18 mouse cellular contexts compared by ENCODE assay signal in genomic region chr11:20037739-20038138, GRCm38 (mm10).
DNase-seq lines count a peak whose midpoint lies in the region; ATAC-seq lines count a peak whose summit lies in the region.
"Had no signal": no experiment of that assay in that cellular context is flagged by ENCODE, and none has a peak within 500 bp of the region (broad histone marks: within the 10 kb centered on the region; RNA-seq: fewer than 3 reads in every experiment).

No protein-coding gene starts in this region.

- peak; percentile 44; the same call in 1 of the 2 replicates for ATAC-seq in intestine, embryonic 14.5 days (replicated peaks; ENCODE audit: low FRiP score, low TSS enrichment, low read depth)
- ATAC-seq in intestine, embryonic 16.5 days = no peak
- 0 out of 2 replicates have a peak, but pooled peaks have one; percentile 15 for ATAC-seq in midbrain, embryonic 15.5 days (replicated peaks)
- ATAC-seq in neural tube, embryonic 14.5 days (ENCODE audit: low read depth) = peak; percentile 7; the same call in 1 of the 2 replicates
- ATAC-seq: activated CD4-positive, CD25-positive, alpha-beta regulatory T cell, adult 4 months; forebrain, embryonic 14.5 days; intestine, postnatal 0 days; lung, postnatal 0 days had no signal

- no peak overlapping the region for H3K4me3 ChIP-seq in intestine, embryonic 14.5 days (ENCODE audit: low read depth, low read length)
- H3K4me3 ChIP-seq in intestine, embryonic 16.5 days (ENCODE audit: low read length) = no peak overlapping the region
- no peak overlapping the region for H3K4me3 ChIP-seq in midbrain, embryonic 15.5 days
- H3K4me3 ChIP-seq in midbrain, embryonic 10.5 days = no peak overlapping the region
- H3K4me3 ChIP-seq in neural tube, embryonic 14.5 days (ENCODE audit: low read depth, low read length) = no peak overlapping the region
- H3K4me3 ChIP-seq: embryonic facial prominence, embryonic 15.5 days had no signal

- 86% methylated on average over 4 of the region's 4 CpGs for WGBS in intestine, embryonic 14.5 days
- whole genome bisulfite sequencing in intestine, embryonic 16.5 days = 81% methylated on average over 4 of the region's 4 CpGs
- WGBS in midbrain, embryonic 15.5 days = 84% methylated on average over 4 of the region's 4 CpGs
- WGBS in midbrain, embryonic 10.5 days = 84% methylated on average over 4 of the region's 4 CpGs
- WGBS in neural tube, embryonic 14.5 days = 87% methylated on average over 4 of the region's 4 CpGs

- no peak overlapping the region for H3K4me2 ChIP-seq in intestine, embryonic 14.5 days (ENCODE audit: low read length)
- no peak overlapping the region for H3K4me2 ChIP-seq in intestine, embryonic 16.5 days (ENCODE audit: low read depth, low read length)
- H3K4me2 ChIP-seq in midbrain, embryonic 15.5 days = no peak overlapping the region
- no peak overlapping the region for H3K4me2 ChIP-seq in neural tube, embryonic 14.5 days (ENCODE audit: low read depth, low read length)
- H3K4me2 ChIP-seq: embryonic facial prominence, embryonic 15.5 days; liver, embryonic 11.5 days had no signal

- H3K36me3 ChIP-seq in intestine, embryonic 14.5 days (ENCODE audit: control insufficient read depth, insufficient read depth, low read length) = no peaks in the 10 kb centered on the region
- H3K36me3 ChIP-seq in intestine, embryonic 16.5 days (ENCODE audit: control insufficient read depth, insufficient read depth, low read length) = no peaks in the 10 kb centered on the region
- no peaks in the 10 kb centered on the region for H3K36me3 ChIP-seq in midbrain, embryonic 15.5 days (replicated peaks)
- no peaks in the 10 kb centered on the region for H3K36me3 ChIP-seq in midbrain, embryonic 10.5 days
- no peaks in the 10 kb centered on the region for H3K36me3 ChIP-seq in neural tube, embryonic 14.5 days (ENCODE audit: control insufficient read depth, insufficient read depth, low read length)
- H3K36me3 ChIP-seq: embryonic facial prominence, embryonic 15.5 days had no signal

- DNase-seq in intestine, embryonic 14.5 days (ENCODE audit: low spot score) = no peak
- no peak for DNase-seq in midbrain, embryonic 10.5 days (ENCODE audit: low spot score)
- peak; percentile 32 for DNase-seq in NIH3T3 (ENCODE audit: low read depth)
- no peak for DNase-seq in ovary, postnatal 14 days (ENCODE audit: low spot score)
- no peak for DNase-seq in layer of hippocampus, adult 9-10 months (ENCODE audit: low spot score)
- DNase-seq: adrenal gland, postnatal 36 days; heart, adult 18-20 months; kidney, postnatal 14 days; left cerebral cortex, postnatal 4 days had no signal

- H3K27ac ChIP-seq in intestine, embryonic 14.5 days (ENCODE audit: low read depth) = no peak overlapping the region
- H3K27ac ChIP-seq in intestine, embryonic 16.5 days (ENCODE audit: low read length) = no peak overlapping the region
- no peak overlapping the region for H3K27ac ChIP-seq in midbrain, embryonic 15.5 days
- H3K27ac ChIP-seq in midbrain, embryonic 10.5 days (replicated peaks) = no peak overlapping the region
- no peak overlapping the region for H3K27ac ChIP-seq in neural tube, embryonic 14.5 days (ENCODE audit: low read depth, low read length)
- H3K27ac ChIP-seq: embryonic facial prominence, embryonic 15.5 days had no signal

- peaks cover 9% of the 10 kb centered on the region; the same call in 1 of the 2 replicates for H3K4me1 ChIP-seq in intestine, embryonic 14.5 days (replicated peaks; ENCODE audit: control insufficient read depth, insufficient read depth, low read length)
- peaks cover 8% of the 10 kb centered on the region for H3K4me1 ChIP-seq in intestine, embryonic 16.5 days (ENCODE audit: control insufficient read depth, insufficient read depth, low read length)
- H3K4me1 ChIP-seq in midbrain, embryonic 15.5 days = peaks cover 8% of the 10 kb centered on the region; the same call in 1 of the 2 replicates
- H3K4me1 ChIP-seq in midbrain, embryonic 10.5 days = peaks cover 26% of the 10 kb centered on the region
- 0 out of 2 replicates have a peak, but pooled peaks cover 3% of the 10 kb centered on the region for H3K4me1 ChIP-seq in neural tube, embryonic 14.5 days (ENCODE audit: control insufficient read depth, insufficient read depth, low read length)

- H3K9ac ChIP-seq in intestine, embryonic 14.5 days (ENCODE audit: low read length) = no peak overlapping the region
- no peak overlapping the region for H3K9ac ChIP-seq in intestine, embryonic 16.5 days (ENCODE audit: low read depth, low read length)
- no peak overlapping the region for H3K9ac ChIP-seq in midbrain, embryonic 15.5 days
- no peak overlapping the region for H3K9ac ChIP-seq in neural tube, embryonic 14.5 days (replicated peaks; ENCODE audit: low read depth, low read length)
- H3K9ac ChIP-seq: embryonic facial prominence, embryonic 15.5 days had no signal

- H3K9me3 ChIP-seq in intestine, embryonic 14.5 days (ENCODE audit: control insufficient read depth, low read length) = no peaks in the 10 kb centered on the region
- no peaks in the 10 kb centered on the region for H3K9me3 ChIP-seq in intestine, embryonic 16.5 days (ENCODE audit: control insufficient read depth, low read length)
- H3K9me3 ChIP-seq in midbrain, embryonic 15.5 days = no peaks in the 10 kb centered on the region
- no peaks in the 10 kb centered on the region for H3K9me3 ChIP-seq in midbrain, embryonic 10.5 days (replicated peaks)
- no peaks in the 10 kb centered on the region for H3K9me3 ChIP-seq in neural tube, embryonic 14.5 days (ENCODE audit: control insufficient read depth, low read length)
- H3K9me3 ChIP-seq: embryonic facial prominence, embryonic 15.5 days had no signal

- no peaks in the 10 kb centered on the region for H3K27me3 ChIP-seq in intestine, embryonic 14.5 days (replicated peaks; ENCODE audit: control insufficient read depth, insufficient read depth, low read length)
- H3K27me3 ChIP-seq in intestine, embryonic 16.5 days (replicated peaks; ENCODE audit: control insufficient read depth, insufficient read depth, low read length) = no peaks in the 10 kb centered on the region
- H3K27me3 ChIP-seq in midbrain, embryonic 15.5 days (replicated peaks) = no peaks in the 10 kb centered on the region
- no peaks in the 10 kb centered on the region for H3K27me3 ChIP-seq in midbrain, embryonic 10.5 days (ENCODE audit: low read depth, poor library complexity, severe bottlenecking)
- H3K27me3 ChIP-seq in neural tube, embryonic 14.5 days (ENCODE audit: control insufficient read depth, insufficient read depth, low read length) = no peaks in the 10 kb centered on the region
- H3K27me3 ChIP-seq: embryonic facial prominence, embryonic 15.5 days had no signal
